Mouse (Mus musculus): Measurements from ENCODE around the gene Dync2li1. TPM values are rescaled to one million over a fixed set of nuclear protein-coding genes. Genes with fewer than 3 reads are reported as not detected.

Gene Dync2li1
- polyA plus RNA-seq, 1 experiment from 2014 or later, result 33.4 TPM

- no peak for DNase-seq (ENCODE audit: low spot score)
- no peak overlapping the region for H3K9ac ChIP-seq
- 0 out of 2 replicates have a peak, but pooled peaks cover 4% of the 10 kb centered on the region for H3K36me3 ChIP-seq (replicated peaks; ENCODE audit: control insufficient read depth, insufficient read depth)
- ATAC-seq (ENCODE audit: low FRiP score), result no peak
- H3K27ac ChIP-seq, result no peak overlapping the region
- H3K4me2 ChIP-seq (replicated peaks), result no peak overlapping the region
- H3K9me3 ChIP-seq (ENCODE audit: control insufficient read depth, low read length), result no peaks in the 10 kb centered on the region
- H3K27me3 ChIP-seq (ENCODE audit: control insufficient read depth, insufficient read depth, low read length), result no peaks in the 10 kb centered on the region
- WGBS, result 93% methylated on average over 13 of the region's 13 CpGs
- no peak overlapping the region for H3K4me3 ChIP-seq (replicated peaks; ENCODE audit: low read length)
- no peaks in the 10 kb centered on the region for H3K4me1 ChIP-seq (replicated peaks; ENCODE audit: control insufficient read depth, insufficient read depth, low read length)
These were observed 7.1 kb downstream of the Dync2li1 start for GRCm38 (mm10) chr17:84633443-84633842.

- DNase-seq (ENCODE audit: low spot score) (peak; percentile 24), ATAC-seq (ENCODE audit: low FRiP score) (no peak)
- no peaks in the 10 kb centered on the region for H3K27me3 ChIP-seq (ENCODE audit: control insufficient read depth, insufficient read depth, low read length)
- H3K27ac ChIP-seq, result no peak overlapping the region
- 52% methylated on average over 8 of the region's 8 CpGs for WGBS
- 0 out of 2 replicates have a peak, but pooled peaks cover 4% of the 10 kb centered on the region for H3K36me3 ChIP-seq (replicated peaks; ENCODE audit: control insufficient read depth, insufficient read depth)
- H3K9ac ChIP-seq, result no peak overlapping the region
- no peak overlapping the region for H3K4me2 ChIP-seq (replicated peaks)
- no peaks in the 10 kb centered on the region for H3K9me3 ChIP-seq (ENCODE audit: control insufficient read depth, low read length)
- no peak overlapping the region for H3K4me3 ChIP-seq (replicated peaks; ENCODE audit: low read length)
- H3K4me1 ChIP-seq (replicated peaks; ENCODE audit: control insufficient read depth, insufficient read depth, low read length), result no peaks in the 10 kb centered on the region
These were observed 10.0 kb downstream of the Dync2li1 start for GRCm38 (mm10) chr17:84636328-84636727.

- H3K27me3 ChIP-seq (ENCODE audit: control insufficient read depth, insufficient read depth, low read length), result no peaks in the 10 kb centered on the region
- H3K9me3 ChIP-seq (ENCODE audit: control insufficient read depth, low read length), result no peaks in the 10 kb centered on the region
- no peaks in the 10 kb centered on the region for H3K4me1 ChIP-seq (replicated peaks; ENCODE audit: control insufficient read depth, insufficient read depth, low read length)
- no peak overlapping the region for H3K4me2 ChIP-seq (replicated peaks)
- no peak overlapping the region for H3K4me3 ChIP-seq (replicated peaks; ENCODE audit: low read length)
- H3K9ac ChIP-seq, result no peak overlapping the region
- H3K36me3 ChIP-seq (replicated peaks; ENCODE audit: control insufficient read depth, insufficient read depth), result no peaks in the 10 kb centered on the region
- no peak overlapping the region for H3K27ac ChIP-seq
- no peak for ATAC-seq (ENCODE audit: low FRiP score)
- WGBS, result 97% methylated on average over 6 of the region's 6 CpGs
- no peak for DNase-seq (ENCODE audit: low spot score)
These were observed 11.7 kb downstream of the Dync2li1 start for GRCm38 (mm10) chr17:84637971-84638370.

- no peak overlapping the region for H3K27ac ChIP-seq
- no peak for ATAC-seq (ENCODE audit: low FRiP score)
- 64% methylated on average over 10 of the region's 10 CpGs for WGBS
- H3K9ac ChIP-seq, result no peak overlapping the region
- no peaks in the 10 kb centered on the region for H3K4me1 ChIP-seq (replicated peaks; ENCODE audit: control insufficient read depth, insufficient read depth, low read length)
- H3K9me3 ChIP-seq (ENCODE audit: control insufficient read depth, low read length), result no peaks in the 10 kb centered on the region
- H3K27me3 ChIP-seq (ENCODE audit: control insufficient read depth, insufficient read depth, low read length), result no peaks in the 10 kb centered on the region
- no peak for DNase-seq (ENCODE audit: low spot score)
- no peak overlapping the region for H3K4me3 ChIP-seq (replicated peaks; ENCODE audit: low read length)
- no peaks in the 10 kb centered on the region for H3K36me3 ChIP-seq (replicated peaks; ENCODE audit: control insufficient read depth, insufficient read depth)
- H3K4me2 ChIP-seq (replicated peaks), result no peak overlapping the region
These were observed 13.6 kb downstream of the Dync2li1 start for GRCm38 (mm10) chr17:84639796-84640378.

GRCm38 (mm10) chr17:84641893-84642292 is 15.6 kb downstream of the Dync2li1 start:
- Histone ChIP-seq H3K36me3 (replicated peaks; ENCODE audit: control insufficient read depth, insufficient read depth) (no peaks in the 10 kb centered on the region), H3K4me2 (replicated peaks) (no peak overlapping the region), H3K4me3 (replicated peaks; ENCODE audit: low read length) (no peak overlapping the region), H3K9ac (no peak overlapping the region), H3K27ac (no peak overlapping the region), H3K27me3 (ENCODE audit: control insufficient read depth, insufficient read depth, low read length) (no peaks in the 10 kb centered on the region), H3K4me1 (replicated peaks; ENCODE audit: control insufficient read depth, insufficient read depth, low read length) (no peaks in the 10 kb centered on the region), H3K9me3 (ENCODE audit: control insufficient read depth, low read length) (no peaks in the 10 kb centered on the region)
- 33% methylated on average over 3 of the region's 3 CpGs for WGBS
- DNase-seq (ENCODE audit: low spot score), result peak; percentile 28
- no peak for ATAC-seq (ENCODE audit: low FRiP score)

GRCm38 (mm10) chr17:84642324-84642723 is 16.0 kb downstream of the Dync2li1 start:
- H3K4me3 ChIP-seq (replicated peaks; ENCODE audit: low read length), result no peak overlapping the region
- H3K9me3 ChIP-seq (ENCODE audit: control insufficient read depth, low read length), result no peaks in the 10 kb centered on the region
- no peak overlapping the region for H3K27ac ChIP-seq
- DNase-seq (ENCODE audit: low spot score) (no peak), ATAC-seq (ENCODE audit: low FRiP score) (no peak)
- no peaks in the 10 kb centered on the region for H3K36me3 ChIP-seq (replicated peaks; ENCODE audit: control insufficient read depth, insufficient read depth)
- H3K27me3 ChIP-seq (ENCODE audit: control insufficient read depth, insufficient read depth, low read length), result no peaks in the 10 kb centered on the region
- no peak overlapping the region for H3K4me2 ChIP-seq (replicated peaks)
- 92% methylated on average over 9 of the region's 9 CpGs for WGBS
- no peak overlapping the region for H3K9ac ChIP-seq
- no peaks in the 10 kb centered on the region for H3K4me1 ChIP-seq (replicated peaks; ENCODE audit: control insufficient read depth, insufficient read depth, low read length)

- H3K27me3 ChIP-seq (ENCODE audit: control insufficient read depth, insufficient read depth, low read length), result no peaks in the 10 kb centered on the region
- ATAC-seq (ENCODE audit: low FRiP score) (no peak), DNase-seq (ENCODE audit: low spot score) (no peak)
- no peak overlapping the region for H3K4me3 ChIP-seq (replicated peaks; ENCODE audit: low read length)
- no peak overlapping the region for H3K27ac ChIP-seq
- no peaks in the 10 kb centered on the region for H3K4me1 ChIP-seq (replicated peaks; ENCODE audit: control insufficient read depth, insufficient read depth, low read length)
- H3K9me3 ChIP-seq (ENCODE audit: control insufficient read depth, low read length), result no peaks in the 10 kb centered on the region
- WGBS, result 63% methylated on average over 16 of the region's 16 CpGs
- no peak overlapping the region for H3K4me2 ChIP-seq (replicated peaks)
- H3K9ac ChIP-seq, result no peak overlapping the region
- H3K36me3 ChIP-seq (replicated peaks; ENCODE audit: control insufficient read depth, insufficient read depth), result no peaks in the 10 kb centered on the region
These were observed 18.2 kb downstream of the Dync2li1 start for GRCm38 (mm10) chr17:84644292-84645050.

- Histone ChIP-seq H3K4me3 (replicated peaks; ENCODE audit: low read length) (no peak overlapping the region), H3K9ac (no peak overlapping the region), H3K27me3 (ENCODE audit: control insufficient read depth, insufficient read depth, low read length) (no peaks in the 10 kb centered on the region), H3K4me2 (replicated peaks) (no peak overlapping the region), H3K27ac (no peak overlapping the region), H3K9me3 (ENCODE audit: control insufficient read depth, low read length) (no peaks in the 10 kb centered on the region), H3K4me1 (replicated peaks; ENCODE audit: control insufficient read depth, insufficient read depth, low read length) (no peaks in the 10 kb centered on the region), H3K36me3 (replicated peaks; ENCODE audit: control insufficient read depth, insufficient read depth) (no peaks in the 10 kb centered on the region)
- ATAC-seq (ENCODE audit: low FRiP score) (no peak), DNase-seq (ENCODE audit: low spot score) (no peak)
- 40% methylated on average over 9 of the region's 9 CpGs for WGBS
These were observed 18.8 kb downstream of the Dync2li1 start for GRCm38 (mm10) chr17:84645119-84645518.

GRCm38 (mm10) chr17:84645894-84646293 is 19.6 kb downstream of the Dync2li1 start:
- no peak overlapping the region for H3K4me3 ChIP-seq (replicated peaks; ENCODE audit: low read length)
- WGBS, result 36% methylated on average over 3 of the region's 7 CpGs
- no peaks in the 10 kb centered on the region for H3K27me3 ChIP-seq (ENCODE audit: control insufficient read depth, insufficient read depth, low read length)
- H3K36me3 ChIP-seq (replicated peaks; ENCODE audit: control insufficient read depth, insufficient read depth), result no peaks in the 10 kb centered on the region
- H3K4me1 ChIP-seq (replicated peaks; ENCODE audit: control insufficient read depth, insufficient read depth, low read length), result no peaks in the 10 kb centered on the region
- H3K27ac ChIP-seq, result no peak overlapping the region
- no peak for ATAC-seq (ENCODE audit: low FRiP score)
- DNase-seq (ENCODE audit: low spot score), result no peak
- H3K9ac ChIP-seq, result no peak overlapping the region
- H3K9me3 ChIP-seq (ENCODE audit: control insufficient read depth, low read length), result no peaks in the 10 kb centered on the region
- H3K4me2 ChIP-seq (replicated peaks), result no peak overlapping the region
